Mouse (Mus musculus) E14TG2a.4 (cell line): ENCODE measurements around the gene Cacna1d.

Source experiments
- CTCF ChIP-seq: conservative IDR thresholded peaks from 2 replicates; pipeline ENCODE4 v1.5.1; 2014; ENCODE audit warnings: low read length
- NANOG ChIP-seq: IDR thresholded peaks from 2 replicates; pipeline ENCODE4 v1.6.1; 2014; ENCODE audit warnings: borderline replicate concordance, low read length, mixed read lengths
- POU5F1 ChIP-seq: IDR thresholded peaks from 2 replicates; pipeline ENCODE4 v1.6.1; 2014; ENCODE audit warnings: low read length, borderline replicate concordance

GRCm38 (mm10) chr14:30405456-30406225, 85.6 kb downstream of the Cacna1d start:
- TF ChIP-seq CTCF (no peak), NANOG (no peak), POU5F1 (no peak)
